Mouse (Mus musculus) fibroblast of lung, adult 2 months (primary cell): ENCODE results near the gene Macrod2.

Experiments
- DNase-seq: peaks from one replicate; pipeline ENCODE4 v3.0.0-alpha.2; 2011; ENCODE audit warnings: low read depth

Gene Macrod2

DNA sequence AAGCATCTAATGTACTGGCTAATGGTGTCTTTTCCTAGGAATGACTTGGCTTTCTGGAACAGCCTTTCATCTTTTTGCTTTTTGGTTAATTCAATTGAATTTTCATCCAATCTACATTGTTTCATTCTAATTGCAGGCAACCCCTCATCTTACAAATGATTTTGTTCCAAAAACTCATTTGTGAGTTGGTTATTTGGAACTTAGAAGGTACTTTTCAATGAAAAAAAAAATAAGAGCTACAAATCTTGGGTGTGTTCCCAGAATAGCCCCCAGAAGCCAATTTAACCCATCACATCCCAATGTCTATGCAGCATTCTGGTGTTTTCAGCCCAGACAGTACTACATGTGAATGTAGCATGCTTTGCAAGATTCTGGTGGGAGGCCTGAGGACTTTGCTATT lies 683.1 kb downstream of the Macrod2 start:
- no peak for DNase-seq

DNA sequence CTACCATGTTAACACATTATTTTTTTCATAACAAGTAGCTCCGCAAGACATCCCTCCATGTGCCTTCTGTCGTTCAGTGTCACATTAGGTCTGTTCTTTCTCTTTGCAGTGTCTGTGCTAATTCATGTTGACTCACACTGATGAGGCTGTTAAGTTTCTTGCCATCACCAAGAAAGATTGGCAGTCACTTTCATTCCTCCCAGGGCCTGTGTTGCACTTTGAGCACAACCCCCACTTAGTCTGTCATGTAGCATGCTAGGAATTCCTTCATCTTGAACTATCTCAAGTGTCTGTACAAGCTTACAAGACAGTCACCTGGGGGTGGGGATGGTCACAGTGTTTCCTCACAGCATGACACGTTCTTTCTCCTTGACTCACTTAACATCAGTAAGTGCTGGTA lies 696.2 kb downstream of the Macrod2 start:
- DNase-seq = no peak

DNA sequence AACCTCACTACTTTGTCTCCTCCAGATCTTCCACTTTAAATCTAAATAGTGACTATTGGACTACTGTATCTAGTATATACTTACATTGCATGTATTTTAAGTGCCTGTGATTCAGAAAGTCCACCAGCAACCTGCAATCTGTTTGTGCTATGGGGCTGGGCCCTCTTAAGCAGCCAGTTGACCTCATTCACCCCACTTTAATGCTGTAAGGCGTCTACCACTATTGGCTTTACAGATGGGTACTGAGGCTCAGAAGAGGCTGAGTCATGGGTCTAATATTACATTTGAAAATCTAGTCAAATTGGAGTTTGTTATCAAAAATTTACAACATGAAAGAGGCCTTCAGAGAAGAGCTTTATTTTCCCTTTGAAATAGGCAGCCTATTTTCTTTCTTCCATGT lies 722.5 kb downstream of the Macrod2 start:
- no peak for DNase-seq

DNA sequence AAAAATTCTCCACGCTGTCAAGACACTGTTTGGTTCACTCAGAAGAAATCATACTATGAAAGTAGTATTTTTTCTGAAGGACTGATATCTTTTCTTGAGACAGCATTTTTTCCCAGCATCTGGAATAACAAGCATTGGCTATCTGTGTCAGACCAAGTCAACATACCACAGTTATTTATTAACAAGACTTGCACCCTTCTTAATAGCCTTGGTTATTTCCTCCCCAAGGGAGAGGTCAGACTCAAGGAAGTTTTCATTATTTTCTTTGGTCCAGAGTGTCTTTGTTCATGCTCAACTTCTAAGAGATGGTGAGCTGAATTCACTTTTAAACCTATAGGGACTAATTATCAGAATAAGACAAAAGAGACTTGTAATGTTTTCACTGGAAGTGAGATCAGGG lies 728.8 kb downstream of the Macrod2 start:
- DNase-seq = no peak

DNA sequence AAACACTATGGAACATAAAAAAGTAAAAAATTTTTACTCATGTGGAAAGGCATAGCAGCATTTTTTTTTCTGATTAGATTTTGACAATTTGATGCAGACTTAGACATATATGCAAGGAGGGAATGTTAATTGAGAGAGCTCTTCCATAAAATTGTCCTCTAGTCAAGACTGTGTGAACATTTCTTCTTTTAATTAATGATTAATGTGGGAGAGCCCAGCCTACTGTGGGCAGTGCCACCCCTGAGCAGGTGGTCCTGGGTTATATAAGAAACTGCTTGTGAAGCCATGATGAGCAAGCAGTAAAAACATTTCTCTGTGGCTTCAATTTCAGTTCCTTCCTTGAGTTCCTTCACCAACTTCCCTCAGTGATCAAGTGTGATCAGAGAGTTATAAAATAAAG lies 730.5 kb downstream of the Macrod2 start:
- DNase-seq = no peak

DNA sequence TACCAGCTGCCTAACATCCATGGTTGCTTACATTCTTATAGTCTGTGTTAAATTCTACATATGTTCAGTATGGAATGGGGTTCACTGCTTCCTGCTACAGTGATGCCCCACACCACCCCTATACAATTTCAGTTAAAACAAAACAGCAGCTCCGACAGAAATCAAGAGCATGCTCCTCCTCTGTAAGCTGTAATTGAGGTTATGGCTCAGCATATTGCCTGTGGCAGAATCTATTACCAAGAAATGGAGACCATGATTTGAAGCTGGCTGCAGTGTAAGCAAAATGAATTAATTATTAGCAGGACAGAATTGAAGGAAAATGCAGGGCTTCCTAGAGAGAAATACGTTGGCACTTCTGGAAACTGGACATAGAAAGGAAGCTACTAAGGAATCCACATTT lies 747.2 kb downstream of the Macrod2 start:
- DNase-seq = no peak

DNA sequence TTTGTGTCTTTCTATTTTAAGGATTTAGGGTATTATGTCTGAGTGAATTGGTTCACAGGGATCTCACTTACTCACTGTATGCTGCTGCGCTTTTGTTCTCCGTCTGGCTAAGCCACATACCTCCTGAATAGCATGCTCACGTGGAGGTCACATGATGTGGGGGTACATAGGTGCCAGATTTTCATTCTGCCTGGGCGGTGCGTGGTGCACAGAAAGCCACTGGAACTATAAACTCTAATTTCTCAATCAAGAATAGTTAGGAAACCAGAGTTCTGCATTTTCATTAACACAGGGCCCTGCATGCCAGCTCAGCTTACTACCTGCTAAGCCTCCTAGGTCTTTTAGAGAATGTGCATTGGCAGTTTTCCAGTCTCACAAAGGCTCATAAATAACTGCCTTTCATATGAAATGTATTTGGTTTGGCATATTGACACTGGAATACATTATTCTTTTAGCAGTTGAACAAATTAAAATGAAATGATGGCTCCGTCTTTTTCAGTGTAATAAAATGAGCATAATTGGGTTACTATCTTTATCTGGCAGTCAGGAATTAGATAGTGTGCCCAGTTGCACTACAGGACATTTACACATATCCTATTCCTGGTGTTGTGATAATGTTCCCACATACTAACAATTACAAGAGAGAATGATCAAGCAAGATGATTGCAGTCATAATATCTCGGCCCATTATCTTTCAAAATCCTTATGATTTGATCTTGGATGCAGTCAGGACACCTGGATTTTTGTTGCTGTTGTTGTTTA lies 757.1 kb downstream of the Macrod2 start:
- DNase-seq = peak; percentile 1

DNA sequence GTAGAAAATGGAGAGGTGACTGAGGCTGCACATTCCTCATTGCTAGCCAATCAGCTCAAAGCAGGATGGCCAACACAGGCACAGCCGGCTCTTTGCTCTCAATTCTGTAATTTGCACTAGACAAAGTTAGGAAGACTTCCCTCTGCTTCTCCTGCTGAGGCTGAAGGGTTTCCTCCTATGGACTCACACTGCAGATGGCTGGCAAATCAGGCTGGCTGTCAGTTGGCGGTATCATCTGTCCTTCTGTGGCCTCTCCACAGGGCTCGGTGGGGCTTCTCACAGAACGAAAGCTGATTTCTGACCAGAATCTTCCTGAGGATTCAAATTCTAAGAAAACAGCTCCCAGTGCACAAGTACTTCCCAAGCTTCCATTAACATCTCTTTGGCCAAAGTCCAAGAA lies 760.9 kb downstream of the Macrod2 start:
- DNase-seq = no peak

DNA sequence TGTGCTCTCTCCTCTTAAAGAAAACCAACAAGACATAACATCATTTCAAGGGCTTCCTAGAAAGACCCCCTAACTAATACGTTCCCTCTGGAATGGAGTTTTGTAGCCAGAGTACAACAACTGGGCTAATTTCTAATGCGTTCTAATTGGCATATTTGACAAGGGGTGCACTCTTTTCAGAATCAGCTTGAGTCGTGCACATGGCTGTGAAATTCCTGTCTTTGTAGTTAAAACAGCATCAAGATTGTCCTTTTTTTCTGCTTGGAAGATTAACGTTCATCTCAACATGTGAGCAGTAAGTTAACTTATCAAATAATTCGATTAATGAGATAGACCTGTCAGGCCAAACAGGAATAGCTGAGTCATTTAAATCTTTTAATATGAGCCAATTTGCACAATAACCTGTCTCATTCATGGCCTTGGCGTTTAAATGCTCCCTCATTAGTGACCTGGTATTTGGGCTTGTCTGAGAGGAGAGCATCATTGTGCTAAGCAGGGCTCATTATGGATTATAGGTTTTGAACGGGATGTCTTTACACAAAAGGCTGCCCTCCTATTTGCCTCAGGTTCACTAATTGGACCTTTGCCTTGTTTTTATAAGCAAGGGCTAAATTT lies 762.0 kb downstream of the Macrod2 start:
- DNase-seq = no peak

DNA sequence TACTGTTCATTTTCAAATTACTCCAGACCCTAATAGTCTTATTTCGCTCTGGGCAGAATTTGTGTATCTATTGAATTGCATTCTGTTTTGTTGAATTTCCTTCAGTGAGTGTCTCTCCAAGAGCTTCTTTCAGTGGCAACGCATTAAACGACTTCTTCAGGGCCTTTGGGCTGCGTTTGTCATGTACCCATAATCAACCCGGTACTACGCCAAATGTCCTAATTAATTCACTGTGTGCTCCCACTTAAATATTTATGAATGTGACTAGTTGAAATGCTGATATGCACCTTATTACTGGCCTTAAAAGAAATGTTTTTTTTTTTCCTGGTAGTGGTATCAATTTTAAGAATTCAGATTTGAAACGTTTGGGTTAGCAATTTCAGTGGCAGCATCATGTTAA lies 763.1 kb downstream of the Macrod2 start:
- DNase-seq = no peak

DNA sequence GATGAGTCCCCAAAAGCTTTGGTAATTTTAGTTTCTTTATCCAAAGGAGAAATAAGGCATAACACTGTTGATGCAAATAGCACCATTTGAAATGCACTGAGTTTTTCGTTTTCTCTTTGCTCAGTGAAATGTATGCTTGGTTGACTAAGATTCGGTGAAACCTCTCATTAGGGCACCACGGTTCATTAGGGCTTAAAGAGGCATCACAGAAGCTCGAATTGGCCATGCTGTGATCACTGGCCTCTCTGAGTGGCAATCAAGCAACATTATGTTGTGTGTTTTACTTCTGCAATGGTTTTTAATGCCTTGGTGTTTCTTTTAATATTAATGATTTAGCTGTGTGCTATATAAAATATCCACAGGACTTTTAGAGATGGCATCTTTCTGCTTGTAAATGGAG lies 768.8 kb downstream of the Macrod2 start:
- no peak for DNase-seq

DNA sequence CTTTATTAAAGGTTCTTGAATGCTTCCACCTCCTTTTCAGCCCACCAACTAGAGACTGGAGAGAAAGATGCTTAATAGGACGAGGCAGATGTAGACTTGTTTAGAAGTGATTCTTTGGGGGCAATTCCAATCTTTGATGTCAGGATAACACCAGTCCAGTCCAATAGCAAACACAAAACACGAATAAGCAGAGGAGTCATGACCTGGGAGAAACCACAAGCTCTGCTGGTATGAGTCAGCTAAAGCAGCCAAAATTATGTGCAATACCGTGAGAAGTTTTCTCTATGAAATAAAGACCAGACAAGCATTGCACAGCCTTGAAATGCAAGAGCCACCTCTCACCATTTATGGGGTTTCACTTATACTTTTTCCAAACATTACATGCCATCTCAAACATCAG lies 774.5 kb downstream of the Macrod2 start:
- DNase-seq = peak; percentile 49

DNA sequence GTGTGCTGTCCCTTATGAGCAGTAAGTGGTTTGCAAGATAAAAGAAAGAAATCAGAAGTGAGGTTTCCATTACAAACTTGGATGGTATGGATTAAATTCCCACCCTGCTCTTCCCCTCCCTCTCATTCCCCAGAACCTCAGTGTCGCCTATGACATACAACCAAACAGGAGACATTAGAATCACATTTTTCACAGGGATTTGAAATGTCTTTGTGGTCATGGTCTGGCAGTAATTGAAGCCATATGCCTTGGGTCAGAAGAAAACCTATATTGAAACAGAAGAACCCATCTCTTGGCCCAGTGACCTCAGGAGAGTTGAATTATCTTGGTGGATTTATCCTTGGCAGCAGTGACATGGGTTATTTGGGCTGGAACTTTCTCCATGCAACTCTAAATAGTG lies 778.1 kb downstream of the Macrod2 start:
- DNase-seq = no peak

DNA sequence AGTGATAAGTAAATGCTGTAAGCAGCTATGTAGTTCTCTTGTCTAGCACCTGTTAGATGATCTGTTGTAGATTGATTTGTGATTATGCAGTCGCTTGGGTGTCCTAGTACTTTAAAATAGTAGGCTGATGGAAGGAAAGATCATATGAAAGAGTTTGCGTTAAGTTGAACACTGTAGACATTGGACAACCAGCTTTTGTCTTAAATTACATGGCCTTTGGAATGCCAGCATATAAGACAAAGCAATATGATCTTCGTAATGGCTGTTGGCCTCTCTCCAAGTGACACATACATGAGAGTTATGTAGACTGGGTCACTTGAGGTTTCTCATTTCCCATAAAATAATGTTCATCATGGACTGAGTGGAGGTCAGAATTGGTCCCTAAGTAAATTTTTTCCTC lies 778.5 kb downstream of the Macrod2 start:
- no peak for DNase-seq

DNA sequence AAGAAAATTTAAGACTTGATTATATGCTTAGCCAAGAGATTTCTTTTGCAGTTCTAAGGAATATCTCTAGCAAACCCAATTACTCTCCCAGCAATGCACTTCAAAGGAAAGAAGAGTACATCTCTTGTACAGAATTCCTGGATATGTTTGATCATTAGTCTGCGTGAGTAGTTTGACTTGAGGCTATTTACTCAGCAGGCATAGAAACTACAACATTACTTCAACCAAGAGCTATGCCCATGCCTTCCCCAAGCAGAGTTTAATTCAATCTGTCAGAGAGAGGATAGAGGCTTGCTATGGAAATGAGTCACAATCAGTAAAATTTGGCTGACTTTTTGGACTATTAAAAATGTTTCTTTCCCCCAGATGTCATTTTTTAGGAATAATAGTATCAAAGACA lies 785.5 kb downstream of the Macrod2 start:
- DNase-seq = no peak

DNA sequence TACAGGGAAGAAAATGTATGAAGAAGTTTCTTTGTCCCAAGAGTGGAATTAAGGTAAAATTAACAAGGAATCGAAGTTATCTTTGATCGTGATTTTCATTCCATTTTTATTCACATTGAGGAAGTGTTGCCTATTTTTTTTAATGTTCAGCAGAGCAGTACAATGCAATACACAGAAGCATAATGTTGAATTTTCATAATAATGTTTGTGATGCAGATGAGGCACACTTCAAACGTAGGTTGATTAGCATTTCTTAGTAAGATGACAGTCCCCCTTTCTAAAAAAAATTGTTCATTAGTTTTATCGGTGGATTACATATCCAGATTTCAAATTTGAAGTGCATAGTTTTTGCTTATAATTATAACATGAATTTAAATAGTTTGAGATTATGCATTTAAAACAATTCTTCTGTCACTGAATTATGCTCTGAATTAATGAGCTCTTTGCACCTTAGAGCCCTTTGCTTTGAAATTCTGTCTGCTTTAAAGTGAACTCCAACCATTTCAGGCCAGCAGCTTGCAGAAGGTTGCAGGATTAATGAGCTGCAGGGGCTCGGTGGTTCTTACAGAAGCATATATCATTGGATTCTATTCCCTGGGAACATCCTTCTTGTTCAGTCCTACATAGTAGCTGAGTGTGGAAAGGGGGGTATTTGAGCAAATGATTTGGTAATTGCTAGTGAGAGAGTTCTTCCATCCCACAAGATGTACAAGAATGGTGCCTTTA lies 787.1 kb downstream of the Macrod2 start:
- no peak for DNase-seq

DNA sequence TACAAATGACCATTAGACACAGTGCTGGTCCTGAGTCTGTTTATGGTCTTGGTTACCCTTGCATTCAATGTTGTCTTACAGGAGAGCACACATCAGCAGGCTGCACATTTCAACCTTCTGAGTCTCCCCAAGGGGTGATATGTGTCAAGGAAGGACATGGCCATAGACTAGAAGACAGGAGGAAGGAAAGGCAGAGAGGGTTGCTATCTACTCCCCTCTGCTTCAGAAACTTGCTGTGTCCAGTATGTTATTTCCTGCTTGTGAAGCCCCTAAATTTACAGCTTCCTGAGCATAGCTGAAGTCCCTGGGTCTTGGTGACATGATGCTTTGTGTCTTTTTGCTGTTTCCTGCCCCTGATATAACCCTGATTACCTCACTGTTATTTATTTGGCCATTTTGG lies 799.4 kb downstream of the Macrod2 start:
- no peak for DNase-seq

DNA sequence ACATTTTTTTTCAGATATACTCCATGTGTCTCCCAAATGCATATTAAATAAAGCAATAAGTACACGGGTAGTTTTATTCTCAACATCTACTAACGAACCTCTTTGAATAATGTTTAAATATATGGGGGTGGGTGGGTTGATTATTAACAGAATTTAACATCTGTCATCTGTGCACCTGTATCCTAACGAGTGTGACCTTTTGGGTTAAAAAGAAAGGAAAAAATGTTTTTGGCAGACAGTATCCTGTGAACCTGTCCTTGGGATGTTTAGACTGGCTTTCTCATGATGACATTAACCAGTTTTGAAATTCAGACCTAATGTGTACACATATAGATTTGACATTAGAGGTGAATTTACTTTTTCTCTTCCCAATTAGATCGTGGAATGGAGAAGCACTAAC lies 805.4 kb downstream of the Macrod2 start:
- DNase-seq = no peak

DNA sequence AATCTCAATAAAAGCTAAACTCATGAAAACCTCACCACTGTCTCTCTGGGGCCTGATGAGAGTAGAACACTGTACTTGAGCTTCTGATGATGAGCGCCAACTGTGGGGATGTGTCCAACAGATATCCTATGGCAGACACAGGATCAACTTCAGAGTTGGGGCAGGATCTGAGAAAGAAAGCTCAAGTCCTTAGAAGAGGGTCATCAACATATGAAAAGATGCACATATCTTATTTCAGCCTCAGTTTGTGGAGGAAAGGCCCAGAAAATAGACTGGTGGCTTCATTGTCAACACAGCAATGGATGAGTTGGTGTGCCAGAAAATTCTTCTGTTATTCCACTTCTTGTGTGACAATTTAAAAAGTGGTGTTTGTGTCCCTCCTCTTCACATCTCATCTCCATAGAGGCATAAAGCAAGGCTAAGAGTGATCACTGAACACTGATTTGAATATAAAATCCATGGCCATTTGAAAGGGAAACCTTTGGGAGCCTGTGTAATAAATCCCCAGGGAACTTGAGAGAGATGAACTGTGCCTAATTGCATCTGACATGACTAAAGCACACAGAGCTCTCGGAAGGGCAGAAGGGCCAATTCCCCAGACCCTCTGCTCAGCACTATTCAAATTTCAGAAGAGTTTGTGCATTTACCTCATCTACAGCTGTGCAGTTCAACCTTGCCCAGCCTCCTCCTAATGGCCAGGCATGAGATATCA lies 806.4 kb downstream of the Macrod2 start:
- no peak for DNase-seq

DNA sequence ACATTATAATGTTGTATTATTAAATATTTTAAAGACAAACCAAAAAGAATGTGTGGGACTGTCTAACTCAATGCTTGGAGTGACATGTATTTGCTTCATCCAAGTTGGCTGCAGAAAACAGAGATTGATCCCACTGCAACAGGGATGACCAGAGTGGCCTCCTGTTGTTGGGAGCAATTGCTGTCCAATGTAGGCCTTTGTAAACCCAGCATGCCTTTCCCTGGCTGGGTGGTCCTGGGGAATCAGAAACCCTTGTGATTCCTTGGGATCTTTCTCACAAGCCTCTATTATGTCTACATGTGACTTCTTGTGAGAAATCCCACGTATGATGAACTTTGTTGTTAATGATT lies 806.9 kb downstream of the Macrod2 start:
- no peak for DNase-seq

DNA sequence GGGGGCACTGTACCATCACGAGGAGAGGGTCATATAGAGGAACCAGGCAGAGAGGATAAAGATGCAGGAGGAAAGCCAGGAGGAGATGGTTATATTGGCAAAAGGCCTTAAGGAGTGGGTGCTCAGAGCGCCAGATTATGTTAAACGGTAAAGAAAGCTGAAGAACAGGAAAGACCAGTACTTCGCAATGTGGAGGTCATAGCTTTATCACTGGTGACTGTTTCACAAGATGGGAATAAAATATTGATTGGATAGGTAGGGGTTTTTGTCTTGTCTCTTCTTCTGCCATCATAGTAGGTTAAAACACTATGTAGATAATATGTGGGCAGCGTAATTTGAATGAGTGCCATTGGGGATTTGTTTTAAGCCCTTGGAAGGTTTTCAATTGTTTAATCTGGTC lies 816.2 kb downstream of the Macrod2 start:
- DNase-seq = no peak

DNA sequence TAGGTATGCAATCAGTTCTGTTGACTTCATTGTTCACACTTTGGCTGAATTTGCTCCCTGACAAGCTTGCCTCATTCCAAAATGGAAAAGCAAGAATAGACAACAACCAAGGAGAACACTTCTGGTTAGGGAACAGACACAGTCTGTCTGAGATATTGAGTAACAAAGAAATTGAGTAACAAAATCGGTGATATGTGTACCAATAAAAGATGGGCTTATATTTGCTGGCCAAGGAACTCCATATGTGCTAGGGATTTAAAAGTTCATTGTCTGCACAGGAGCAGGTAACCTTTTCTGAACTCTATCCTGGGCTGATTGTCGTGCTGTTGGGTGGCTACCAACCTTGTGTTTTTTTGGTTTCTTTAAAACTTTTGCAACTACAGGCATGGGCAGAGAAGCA lies 817.2 kb downstream of the Macrod2 start:
- no peak for DNase-seq

DNA sequence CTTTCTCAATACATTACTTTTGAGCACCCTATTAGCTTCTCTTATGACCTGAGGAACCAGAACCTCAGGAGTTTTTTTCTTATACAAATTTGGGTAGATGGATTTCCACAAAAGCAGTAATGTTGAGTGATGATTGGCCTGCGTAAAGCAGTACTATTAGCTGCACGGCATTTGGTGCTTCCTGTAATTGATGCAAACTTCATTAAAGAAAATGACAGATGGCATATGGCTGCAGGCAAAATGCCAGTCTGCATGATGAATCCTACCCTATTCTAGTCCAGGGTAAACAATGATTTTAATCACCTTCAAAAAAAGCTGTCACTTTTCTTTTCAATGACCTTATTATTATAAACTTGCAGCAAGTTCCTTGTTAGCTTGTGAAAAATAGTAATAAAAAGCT lies 822.4 kb downstream of the Macrod2 start:
- DNase-seq = no peak
